Mouse (Mus musculus) MEL (cell line): ENCODE results near the gene 1700018B08Rik.

Experiments
- BHLHE40 ChIP-seq: IDR thresholded peaks from 2 replicates; pipeline ENCODE4 v1.6.1; 2012; ENCODE audit warnings: low read depth, mild to moderate bottlenecking, inconsistent platforms, low read length, improper control_type of control experiment, borderline replicate concordance
- CHD1 ChIP-seq: IDR thresholded peaks from 2 replicates; pipeline ENCODE4 v1.6.1; 2012; ENCODE audit warnings: low read depth, mild to moderate bottlenecking, inconsistent platforms, low read length, improper control_type of control experiment
- CTCF ChIP-seq, 3 experiments: IDR thresholded peaks in 2 of 3; conservative IDR thresholded peaks in 1 of 3; 2 replicates each; pipeline ENCODE4 v1.5.1; 2011 to 2012; ENCODE audit warnings: low read length in 3 of 3, low read depth in 2 of 3, mild to moderate bottlenecking in 2 of 3, improper control_type of control experiment in 1 of 3, inconsistent platforms in 1 of 3, mixed read lengths in 1 of 3, moderate library complexity in 1 of 3; ENCODE audit not compliant: control insufficient read depth in 1 of 3, insufficient read depth in 1 of 3, poor library complexity in 1 of 3, severe bottlenecking in 1 of 3
- E2F4 ChIP-seq: IDR thresholded peaks from 2 replicates; pipeline ENCODE4 v1.6.1; 2011; ENCODE audit warnings: low read depth, low read length, improper control_type of control experiment, borderline replicate concordance
- ELF1 ChIP-seq: IDR thresholded peaks from 2 replicates; pipeline ENCODE4 v1.6.1; 2014; ENCODE audit warnings: low read depth, mild to moderate bottlenecking, inconsistent platforms, low read length, improper control_type of control experiment, moderate library complexity
- EP300 ChIP-seq, 2 experiments: IDR thresholded peaks; 2 replicates each; pipeline ENCODE4 v1.6.1; 2011; ENCODE audit warnings: improper control_type of control experiment in 2 of 2, low read length in 2 of 2, low read depth in 1 of 2, mild to moderate bottlenecking in 1 of 2
- MAX ChIP-seq: IDR thresholded peaks from 2 replicates; pipeline ENCODE4 v1.6.1; 2011; ENCODE audit warnings: low read length, improper control_type of control experiment
- MEF2A ChIP-seq: IDR thresholded peaks from 2 replicates; pipeline ENCODE4 v1.6.1; 2014; ENCODE audit warnings: low read depth, mild to moderate bottlenecking, inconsistent platforms, low read length, improper control_type of control experiment; ENCODE audit not compliant: poor library complexity, insufficient replicate concordance, severe bottlenecking; ENCODE audit errors: extremely low read depth
- MXI1 ChIP-seq: IDR thresholded peaks from 2 replicates; pipeline ENCODE4 v1.6.1; 2011; ENCODE audit warnings: mild to moderate bottlenecking, low read depth, low read length, improper control_type of control experiment
- POLR2A ChIP-seq, 2 experiments: IDR thresholded peaks; 2 replicates each; pipeline ENCODE4 v1.6.1; 2011 to 2012; ENCODE audit warnings: low read length in 2 of 2, mild to moderate bottlenecking in 2 of 2, control low read depth in 1 of 2, improper control_type of control experiment in 1 of 2, low read depth in 1 of 2, moderate library complexity in 1 of 2; ENCODE audit not compliant: control insufficient read depth in 1 of 2, insufficient read depth in 1 of 2, poor library complexity in 1 of 2
- RCOR1 ChIP-seq: IDR thresholded peaks from 2 replicates; pipeline ENCODE4 v1.6.1; 2012; ENCODE audit warnings: low read depth, mild to moderate bottlenecking, inconsistent platforms, low read length, improper control_type of control experiment
- TCF12 ChIP-seq: IDR thresholded peaks from 2 replicates; pipeline ENCODE4 v1.6.1; 2014; ENCODE audit warnings: low read depth, mild to moderate bottlenecking, inconsistent platforms, low read length, improper control_type of control experiment, moderate library complexity

DNA sequence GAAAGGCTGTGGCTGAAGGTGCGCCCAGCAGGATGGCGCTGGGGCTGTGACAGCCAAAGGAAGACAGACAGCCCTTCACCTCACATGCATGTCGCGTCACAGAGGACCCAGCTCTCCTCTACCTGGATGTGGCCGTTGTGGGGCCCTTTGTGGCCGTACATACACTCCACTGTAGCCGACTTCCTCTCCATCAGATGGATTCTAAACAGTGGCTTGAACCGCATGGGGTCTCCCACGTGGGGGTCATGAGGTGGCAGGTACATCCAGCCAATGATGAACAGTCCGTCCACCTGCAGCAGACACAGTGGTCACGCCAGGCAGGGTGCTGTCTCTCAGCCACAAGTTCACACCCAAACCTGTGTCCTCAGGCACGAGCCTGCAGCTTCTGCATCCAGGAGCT, 15.7 kb upstream of the 1700018B08Rik start:
- TF ChIP-seq RCOR1 = no peak
- TF ChIP-seq MEF2A = no peak
- no peak for TF ChIP-seq CTCF (IDR thresholded peaks at IDR 0.05 in 2 of 3, conservative IDR thresholded peaks at IDR 0.05 in 1 of 3; ENCODE audit: control insufficient read depth in 1 of 3, insufficient read depth in 1 of 3, low read depth in 2 of 3, low read length in 3 of 3, poor library complexity in 1 of 3, severe bottlenecking in 1 of 3)
- TF ChIP-seq E2F4 = no peak
- no peak for TF ChIP-seq POLR2A (IDR thresholded peaks at IDR 0.05; ENCODE audit: control insufficient read depth in 1 of 2, insufficient read depth in 1 of 2, low read depth in 1 of 2, low read length in 2 of 2, poor library complexity in 1 of 2)
- no peak for TF ChIP-seq EP300 (IDR thresholded peaks at IDR 0.05; ENCODE audit: low read depth in 1 of 2, low read length in 2 of 2)
- TF ChIP-seq BHLHE40 = no peak
- TF ChIP-seq MAX = no peak
- no peak for TF ChIP-seq ELF1
- TF ChIP-seq MXI1 = no peak
- no peak for TF ChIP-seq CHD1
- no peak for TF ChIP-seq TCF12
